Mouse (Mus musculus) brain, embryonic 18.5 days (tissue): ENCODE results near the gene Zdhhc18.
"Not testable (repeated sequence)": the region's sequence is repeated elsewhere in the genome, so short reads cannot be mapped to it uniquely, and the experiment has no call there.

ENCODE experiments used
- DNase-seq: peaks from one replicate; pipeline ENCODE4 v3.0.0-alpha.2; 2012; ENCODE audit warnings: low read depth, low spot score

The Zdhhc18 gene

DNA sequence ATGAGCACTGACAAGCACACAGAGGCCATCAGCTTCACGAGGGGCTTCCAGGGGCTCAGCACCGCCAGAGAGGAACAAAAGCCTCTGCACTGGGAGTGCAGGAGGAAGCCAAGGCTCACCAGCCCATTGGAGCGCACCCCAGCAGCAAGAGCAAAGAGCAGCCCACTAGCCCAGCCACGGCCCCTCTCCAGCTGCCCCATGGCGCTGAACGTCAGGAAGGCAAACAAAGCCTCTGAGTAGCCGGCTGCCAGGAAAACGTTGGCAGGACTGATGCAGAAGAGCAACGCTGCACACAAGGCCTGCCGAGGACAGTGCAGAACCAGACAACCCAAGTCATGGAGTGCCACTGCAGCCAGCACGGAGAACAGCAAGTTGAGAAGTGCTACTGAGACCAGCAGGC, 15.2 kb upstream of the Zdhhc18 start:
- no peak for DNase-seq

DNA sequence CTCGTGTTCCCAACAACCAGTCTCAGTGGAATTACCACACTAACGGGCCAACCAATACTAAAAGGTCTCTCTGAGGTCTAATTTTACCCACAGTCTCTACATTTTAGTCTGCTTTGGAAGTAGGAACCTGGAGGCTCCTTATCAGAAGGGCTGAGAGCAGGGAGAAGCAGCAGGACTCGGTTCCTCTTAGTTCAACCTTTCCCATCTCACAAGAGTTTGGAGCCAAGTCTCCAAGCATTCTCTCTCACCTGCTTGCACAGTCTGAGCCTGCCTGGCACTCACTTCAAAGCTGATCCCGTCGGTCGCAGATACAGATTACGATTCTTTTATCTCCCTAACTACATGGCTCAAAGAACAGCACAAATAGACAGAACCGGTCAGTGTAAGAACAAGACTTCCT, 13.0 kb upstream of the Zdhhc18 start:
- DNase-seq, result no peak

DNA sequence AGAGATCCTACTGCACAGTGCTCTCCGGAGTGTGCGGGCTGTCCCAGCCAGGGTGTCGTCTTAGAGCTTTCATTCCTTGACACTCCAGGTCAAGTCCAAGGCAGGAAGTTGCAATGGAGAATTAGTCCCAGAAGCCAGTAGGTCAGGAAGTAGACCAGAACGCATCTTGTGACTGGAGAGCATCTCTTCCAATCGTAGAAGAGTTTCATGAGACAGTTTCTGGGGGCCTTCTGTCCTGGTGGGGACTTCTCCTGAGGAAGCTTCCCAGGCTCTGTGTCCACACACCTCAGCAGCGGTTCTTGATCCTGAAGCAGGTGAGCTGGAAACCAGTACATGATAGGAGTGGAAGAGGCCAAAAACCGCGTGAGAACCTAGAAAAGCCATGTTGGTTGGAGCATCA, 12.5 kb upstream of the Zdhhc18 start:
- no peak for DNase-seq

DNA sequence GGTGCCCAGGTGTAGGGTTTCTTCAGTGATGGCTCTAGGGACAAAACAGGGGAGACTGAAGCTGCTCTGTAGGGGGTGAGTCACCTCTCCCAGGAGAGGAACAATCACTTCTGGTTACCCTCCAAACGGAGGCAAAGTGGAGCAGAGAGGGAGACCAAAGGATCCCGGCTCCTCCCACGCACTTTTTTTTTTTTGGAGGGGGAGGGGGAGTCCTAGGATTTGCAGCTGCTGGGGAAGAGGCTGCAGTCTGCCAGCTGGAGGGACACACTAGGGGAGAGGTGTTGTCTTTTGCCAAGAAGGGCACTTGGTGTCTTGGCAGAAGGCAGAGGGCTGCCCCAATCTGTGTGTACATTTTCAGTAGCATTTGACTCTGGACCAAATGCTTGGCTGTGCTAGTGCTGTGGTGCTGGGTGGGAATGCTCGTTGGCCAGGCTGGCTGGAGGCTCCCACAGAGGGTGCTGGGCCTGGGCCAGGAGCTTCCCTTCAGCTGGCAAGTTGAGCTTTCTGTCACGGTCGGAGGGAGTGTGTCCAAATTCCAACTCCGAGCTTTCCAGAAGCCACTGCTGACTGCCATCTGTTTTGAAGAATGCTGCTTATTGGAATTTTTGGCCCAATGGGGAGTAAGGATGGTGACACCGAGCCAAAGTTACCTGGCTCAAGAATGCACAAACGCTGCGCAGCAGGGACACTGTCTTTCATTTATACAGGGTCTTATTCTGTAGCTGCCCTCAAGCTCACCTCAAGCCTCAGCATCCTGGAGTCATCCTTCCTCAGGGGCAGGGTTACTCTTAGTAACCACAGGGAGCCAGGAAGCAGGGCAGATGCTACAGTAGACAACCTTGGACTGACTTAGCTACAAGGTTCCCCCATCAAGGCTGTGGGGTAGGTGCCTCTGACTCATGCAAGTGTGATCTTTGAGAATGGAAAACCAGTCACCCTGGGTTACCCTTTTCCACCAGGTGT, 10.5 kb upstream of the Zdhhc18 start:
- peak; percentile 78 for DNase-seq

DNA sequence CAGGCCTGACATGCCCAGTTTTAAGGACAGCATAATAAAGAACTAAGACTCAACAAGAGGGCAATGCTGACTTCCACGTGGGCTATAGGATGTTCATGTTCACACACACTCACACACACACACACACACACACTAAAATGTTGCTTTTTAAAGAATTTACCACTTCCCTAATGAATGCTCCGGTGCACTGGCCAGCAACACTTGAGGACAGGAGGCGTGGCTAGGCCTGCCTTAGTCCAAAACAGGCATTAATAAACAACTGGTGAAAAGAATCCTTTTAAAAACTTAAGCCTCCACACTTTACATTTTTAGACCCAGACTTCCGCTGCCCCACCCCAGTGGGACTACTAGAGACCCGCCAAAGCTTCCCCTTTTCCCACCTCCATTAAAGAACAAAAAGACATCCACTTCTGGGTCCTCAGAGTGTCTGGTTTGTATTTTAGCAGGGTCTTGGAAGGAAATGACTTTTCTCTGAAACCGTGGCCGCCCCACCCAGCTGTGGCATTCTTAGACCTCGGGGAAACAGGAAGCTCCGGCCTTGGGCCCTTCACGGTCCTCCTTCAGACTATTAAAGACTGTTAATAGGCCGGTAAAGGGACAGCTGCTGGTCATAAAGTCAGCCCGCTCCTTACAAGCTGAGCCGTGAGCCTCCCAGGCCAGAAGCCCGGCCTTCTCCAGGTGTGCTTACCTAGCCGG, 9.7 kb upstream of the Zdhhc18 start:
- no peak for DNase-seq

DNA sequence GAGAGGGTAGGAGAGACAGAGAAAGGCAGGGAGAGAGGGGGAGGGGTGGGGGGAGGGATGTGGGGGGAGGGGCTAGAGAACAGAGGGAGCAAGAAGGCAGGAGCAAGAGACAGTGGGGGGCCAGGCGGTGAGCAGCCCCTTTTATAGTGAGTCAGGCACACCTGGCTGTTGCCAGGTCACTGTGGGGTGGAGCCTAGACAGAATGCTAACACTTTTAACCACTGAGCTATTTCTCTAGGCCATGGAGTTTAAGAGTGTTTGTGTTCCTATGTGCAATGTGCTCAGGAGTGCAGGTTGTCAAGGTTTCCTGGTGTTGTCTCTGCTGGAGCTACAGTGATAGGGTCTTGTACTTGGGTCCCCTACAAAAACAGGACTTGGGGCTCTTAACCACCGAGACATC, 8.8 kb upstream of the Zdhhc18 start:
- no peak for DNase-seq

DNA sequence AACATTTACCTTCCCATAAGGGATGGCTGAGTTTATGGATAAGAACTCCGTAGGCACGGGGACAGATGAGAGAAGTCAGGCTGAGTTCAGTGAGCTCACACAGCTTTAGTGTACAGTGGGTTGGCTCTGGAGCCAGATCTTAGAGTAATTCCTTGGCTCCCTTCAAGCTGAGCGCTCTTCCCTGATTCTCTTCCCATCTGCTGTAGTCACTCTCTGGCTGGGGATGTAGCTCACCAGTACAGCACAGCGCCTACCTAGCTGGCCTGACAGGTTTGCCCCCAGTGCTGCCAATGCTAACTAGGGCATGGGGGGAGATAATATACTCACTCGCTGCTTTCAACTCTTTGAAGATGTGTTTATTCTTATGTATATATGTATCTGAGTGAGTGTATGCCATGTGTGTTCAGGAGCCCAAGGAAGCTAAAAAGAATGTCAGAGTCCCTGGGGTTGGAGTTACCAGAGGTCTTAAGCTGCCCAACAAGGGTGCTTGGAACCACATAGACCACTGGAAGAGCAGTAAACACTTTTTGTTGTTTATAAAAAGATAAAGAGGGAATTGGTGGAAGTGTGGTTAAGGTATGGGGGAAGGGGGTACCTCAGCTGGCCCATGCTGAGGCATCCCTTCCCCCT, 8.0 kb upstream of the Zdhhc18 start:
- DNase-seq, result no peak

DNA sequence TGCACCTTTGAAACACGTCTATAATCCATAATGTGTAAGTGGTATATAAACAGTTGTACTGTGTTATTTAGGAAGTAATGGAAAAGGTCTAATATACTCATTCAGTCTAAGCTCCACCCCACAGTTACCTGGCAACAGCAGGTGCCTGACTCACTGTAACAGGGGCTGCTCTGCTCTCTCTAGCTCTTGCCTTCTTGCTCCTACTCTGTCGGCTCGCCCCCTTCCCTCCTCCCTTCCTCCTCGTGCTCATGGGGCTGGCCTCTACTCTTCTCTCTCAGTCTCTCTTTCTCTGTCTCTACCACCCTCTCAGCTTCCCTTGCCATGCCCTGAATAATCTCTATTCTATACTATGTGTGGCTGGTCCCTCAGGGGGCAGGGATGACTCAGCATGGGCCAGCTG, 7.0 kb upstream of the Zdhhc18 start:
- DNase-seq, result no peak

DNA sequence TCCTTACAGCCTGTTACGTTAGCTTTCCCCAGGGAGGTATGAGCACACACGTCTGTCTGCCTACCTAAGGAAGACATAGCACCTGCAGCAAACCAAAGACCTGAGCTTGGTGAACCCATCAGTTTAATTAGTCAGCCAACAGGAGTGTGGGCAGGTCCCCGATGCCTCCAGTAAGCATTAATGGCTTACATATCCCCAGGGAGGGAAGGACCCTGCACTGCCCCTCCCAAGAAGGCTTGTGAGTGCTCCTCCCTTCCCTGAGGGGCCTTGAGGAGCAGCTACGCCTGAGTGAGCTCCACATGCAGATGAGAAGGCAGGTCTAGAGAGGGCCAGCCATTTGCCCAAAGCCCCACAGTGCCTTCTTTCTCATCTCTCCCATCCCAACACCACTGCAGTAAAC, 6.3 kb upstream of the Zdhhc18 start:
- DNase-seq, result no peak

DNA sequence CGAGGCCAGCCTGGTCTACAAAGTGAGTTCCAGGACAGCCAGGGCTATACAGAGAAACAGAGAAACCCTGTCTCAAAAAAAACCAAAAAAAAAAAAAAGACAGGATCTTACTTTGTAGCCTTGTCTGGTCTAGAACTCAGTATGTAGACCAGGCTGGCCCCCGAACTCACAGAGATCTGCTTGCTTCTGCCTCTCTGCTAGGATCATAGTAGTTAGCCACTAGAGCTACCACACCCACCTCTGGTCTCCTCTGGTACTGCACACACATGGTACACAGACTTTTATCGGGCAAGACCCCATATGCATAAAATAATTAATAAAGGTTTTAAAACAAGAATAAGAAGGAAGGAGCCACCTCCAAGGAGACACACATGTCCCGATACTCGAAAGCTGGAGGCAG, 4.1 kb upstream of the Zdhhc18 start:
- DNase-seq, result not testable (repeated sequence)

DNA sequence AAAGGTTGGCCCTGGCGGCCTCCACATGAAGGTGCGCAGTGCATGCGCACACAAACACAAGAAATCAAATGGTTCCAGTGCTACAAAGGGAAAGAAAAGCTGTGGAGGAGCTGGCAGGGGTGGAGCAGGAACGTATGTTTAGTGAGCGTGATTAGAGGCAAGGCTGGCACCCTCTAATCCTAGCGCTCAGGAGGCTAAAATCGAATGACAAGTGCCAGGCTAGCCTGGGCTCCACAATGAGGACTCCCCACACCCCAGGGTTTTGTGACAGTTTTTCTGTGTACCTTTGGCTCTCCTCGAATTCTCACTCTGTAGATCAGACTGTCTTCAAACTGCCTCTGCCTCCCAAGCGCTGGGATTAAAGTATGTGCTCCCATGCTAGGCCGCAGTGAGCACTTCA, 2.8 kb upstream of the Zdhhc18 start:
- no peak for DNase-seq

DNA sequence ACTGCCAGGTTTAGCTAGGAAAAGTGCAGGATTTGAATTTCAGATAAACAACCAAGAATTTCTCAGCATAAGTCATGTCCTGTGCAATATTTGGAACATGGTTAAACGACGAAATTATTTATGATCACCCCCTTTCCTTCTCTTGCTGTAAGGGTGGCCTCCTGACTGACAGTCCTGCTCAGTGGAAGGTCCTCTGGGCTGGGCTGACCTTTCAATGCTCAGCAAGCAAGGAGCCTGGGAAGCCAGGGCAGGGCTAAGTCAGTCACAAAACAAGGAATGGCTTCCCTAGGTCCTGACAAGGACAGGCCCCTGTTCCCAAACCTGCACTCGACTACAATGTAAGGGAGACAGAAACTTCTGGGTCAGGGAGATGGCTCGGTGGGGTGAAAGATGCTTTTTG, 2.0 kb upstream of the Zdhhc18 start:
- no peak for DNase-seq

DNA sequence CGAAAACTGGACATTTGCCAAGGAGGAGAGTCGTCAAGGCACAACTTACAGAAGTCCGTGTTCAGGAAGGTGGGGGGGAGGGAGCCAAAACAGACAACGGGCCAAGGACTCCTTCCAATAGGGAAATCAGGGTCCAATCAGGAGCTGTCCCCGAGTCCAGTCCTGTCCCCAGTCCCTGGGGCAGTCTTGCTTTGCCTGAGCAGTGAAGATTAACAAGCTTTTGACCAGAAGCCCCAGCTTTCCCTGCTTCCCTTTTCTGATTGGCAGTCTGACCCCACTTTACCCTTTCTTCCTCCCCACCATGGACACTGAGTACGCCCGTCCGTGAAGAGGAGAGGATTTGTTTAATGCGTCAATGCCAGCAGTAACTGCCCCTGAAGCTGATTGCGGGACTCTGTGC, 1.5 kb upstream of the Zdhhc18 start:
- no peak for DNase-seq

DNA sequence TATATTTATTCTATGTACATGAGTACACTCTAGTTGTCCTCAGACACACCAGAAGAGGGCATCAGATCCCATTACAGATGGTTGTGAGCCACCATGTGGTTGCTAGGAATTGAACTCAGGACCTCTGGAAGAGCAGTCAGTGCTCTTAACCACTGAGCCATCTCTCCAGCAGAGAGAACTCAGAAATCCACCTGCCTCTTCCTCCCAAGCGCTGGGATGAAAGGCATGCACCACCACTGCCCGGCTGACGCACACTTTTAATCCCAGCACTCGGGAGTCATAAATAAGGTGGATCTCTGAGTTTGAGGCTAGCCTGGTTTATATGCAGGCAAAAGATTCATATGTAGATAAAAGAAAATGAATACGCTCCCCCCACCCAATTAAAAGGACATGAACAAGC, 490 bp downstream of the Zdhhc18 start:
- DNase-seq, result not testable (repeated sequence)

DNA sequence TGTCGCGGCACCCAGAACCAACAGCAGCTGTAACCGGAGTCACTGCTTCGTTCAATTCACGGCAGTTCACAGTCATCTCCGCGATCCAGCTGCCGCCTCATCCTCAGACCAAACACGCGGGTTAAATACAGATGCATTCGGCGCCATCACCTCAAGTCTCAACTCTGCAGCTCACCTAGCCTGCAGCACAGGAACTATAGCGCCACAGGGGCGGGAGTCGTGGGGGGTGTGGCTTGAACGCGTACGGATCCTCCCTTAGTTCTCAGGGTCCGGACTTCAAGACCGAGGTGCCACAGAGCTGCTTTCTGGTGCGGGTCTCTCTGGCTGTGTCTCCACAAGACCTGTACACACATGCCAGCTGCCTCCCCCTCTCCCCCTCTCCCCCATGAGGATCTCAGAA, 4.3 kb downstream of the Zdhhc18 start:
- no peak for DNase-seq

DNA sequence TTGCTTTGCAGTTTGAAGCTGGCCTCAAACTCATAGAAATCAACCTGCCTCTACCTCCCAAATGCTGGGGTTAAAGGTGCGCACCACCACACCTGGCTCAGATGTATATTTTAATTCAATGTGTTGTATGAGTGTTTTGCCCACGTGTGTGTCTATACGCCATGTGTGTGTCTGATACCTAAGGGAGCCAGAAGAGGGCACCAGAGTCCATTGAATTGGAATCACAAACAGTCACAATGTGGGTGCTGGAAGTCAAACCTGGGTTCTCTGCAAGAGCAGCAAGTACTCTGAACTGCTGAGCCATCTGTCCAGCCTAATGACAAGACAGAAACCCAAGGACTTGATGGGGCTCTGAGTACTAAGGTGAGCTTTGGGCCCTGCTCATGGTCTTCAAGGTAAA, 4.8 kb downstream of the Zdhhc18 start:
- no peak for DNase-seq

DNA sequence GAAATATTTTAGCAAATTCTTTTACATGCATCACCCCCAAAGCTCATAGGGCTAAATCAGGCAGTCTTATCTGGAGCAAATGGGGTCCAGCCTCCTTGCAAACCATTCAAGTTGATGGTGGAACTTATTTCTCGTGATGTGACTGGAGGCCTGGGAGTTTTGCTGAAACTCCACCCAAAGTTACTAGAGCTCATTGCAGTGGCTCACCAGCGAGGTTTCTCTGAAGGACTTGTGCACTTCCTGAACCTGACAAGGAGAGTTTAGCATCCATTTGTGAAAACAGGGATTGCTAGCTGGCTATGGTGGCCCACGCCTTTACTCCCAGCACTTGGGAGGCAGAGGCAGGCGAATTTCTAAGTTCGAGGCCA, 15.9 kb downstream of the Zdhhc18 start:
- DNase-seq, result no peak

DNA sequence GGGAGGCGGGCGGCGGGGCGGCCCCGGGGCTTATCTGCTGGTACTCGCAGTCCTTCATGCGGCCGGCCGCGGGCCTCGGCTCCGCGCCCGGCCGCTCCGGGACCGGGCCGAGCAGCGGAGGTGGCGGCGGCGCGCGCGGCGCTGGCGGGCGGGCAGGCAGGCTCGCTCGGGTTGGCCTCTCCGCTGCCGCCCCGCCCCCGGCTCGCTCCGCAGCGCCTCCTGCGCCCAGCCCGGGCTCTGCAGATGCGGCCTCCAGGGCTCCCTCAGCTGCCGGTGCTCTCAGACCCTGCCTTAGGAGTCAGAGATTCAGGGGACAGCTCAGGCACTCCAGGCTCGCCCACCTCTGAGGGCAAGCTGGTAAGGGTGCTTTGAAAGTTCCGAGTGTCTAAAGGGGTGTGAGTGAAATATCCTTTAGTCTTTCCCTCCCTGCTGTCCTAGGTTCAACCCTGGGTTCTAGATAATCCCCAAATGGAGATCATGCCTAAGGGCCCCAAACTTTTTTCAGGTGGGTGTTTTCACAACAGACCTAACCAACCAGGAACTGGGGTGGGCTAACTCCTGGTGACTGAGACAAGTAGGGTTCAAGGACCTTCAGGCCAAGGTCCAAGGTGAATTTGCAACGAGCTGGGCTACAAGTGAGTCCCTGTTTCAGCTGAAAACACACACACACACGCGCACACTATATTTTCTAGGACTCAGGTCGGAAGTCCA, 16.5 kb downstream of the Zdhhc18 start:
- DNase-seq, result no peak

DNA sequence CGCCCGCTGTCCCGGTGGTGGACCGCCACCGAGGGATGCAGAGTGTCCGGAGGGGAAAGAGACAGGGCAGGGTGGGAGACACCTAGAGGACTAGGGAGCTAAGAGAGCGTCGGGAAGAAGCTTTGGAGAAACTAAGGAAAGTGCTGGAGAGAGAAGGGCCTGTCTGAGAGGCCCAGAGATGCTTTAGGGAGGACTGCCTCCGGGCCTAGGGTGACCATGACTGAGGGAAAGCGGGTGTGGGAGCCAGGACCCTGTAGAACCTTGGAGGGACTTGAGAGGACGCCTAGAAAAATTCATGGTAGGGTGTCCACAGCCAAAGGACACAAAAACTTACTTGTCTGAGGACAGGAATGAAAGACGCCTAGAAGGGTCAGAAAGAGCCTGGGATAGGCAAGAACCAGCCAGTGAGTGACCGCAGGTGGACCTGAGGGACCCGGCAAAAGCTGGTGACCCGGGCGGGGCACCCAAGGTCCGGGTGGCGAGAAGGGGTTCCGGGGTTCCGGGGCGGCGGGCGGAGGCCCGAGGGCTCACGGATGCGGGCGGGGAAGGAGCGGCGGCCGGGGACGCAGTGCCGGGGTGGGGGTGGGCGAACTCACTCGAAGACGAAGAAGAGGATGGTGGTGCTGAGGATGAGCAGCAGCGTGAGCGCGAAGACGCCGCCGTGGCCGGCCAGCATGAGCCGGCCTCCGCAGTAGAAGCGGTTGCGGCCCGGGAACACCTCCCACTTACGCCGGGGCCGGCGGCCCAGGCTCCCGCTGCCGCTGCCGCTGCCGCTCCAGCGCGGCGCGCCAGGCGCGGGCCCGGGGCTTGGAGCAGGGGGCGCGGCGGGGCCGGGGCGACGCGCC, 17.2 kb downstream of the Zdhhc18 start:
- no peak for DNase-seq

DNA sequence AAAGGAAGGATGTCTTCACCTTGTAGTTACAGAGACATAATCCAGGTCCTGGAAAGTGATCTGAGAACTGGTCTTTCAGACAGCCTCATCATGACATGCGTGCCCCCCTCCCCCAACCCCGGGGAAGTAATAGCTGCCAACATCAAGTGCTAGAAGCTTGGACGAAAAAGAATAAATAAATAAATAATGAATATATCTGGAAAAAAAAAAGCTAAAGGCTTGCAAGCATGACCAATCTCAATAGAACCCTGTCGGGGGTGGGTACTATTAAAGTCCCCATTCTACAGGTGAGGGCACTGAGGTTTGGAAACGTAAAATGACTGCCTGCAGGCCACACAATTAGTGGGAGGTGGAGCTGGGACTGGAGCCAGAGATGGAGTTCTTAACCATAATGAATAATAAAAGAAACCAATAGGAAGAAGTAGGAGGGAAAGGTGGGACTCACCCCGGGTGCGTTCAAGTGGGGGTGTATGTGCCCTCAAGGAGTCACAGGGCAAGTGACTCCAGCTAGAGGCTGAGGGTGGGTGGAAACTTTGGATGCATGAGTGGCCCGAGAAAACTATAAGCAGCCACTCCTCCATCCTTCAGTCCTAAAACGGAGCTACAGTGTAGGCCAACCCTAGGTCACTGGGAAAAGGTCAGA, 18.1 kb downstream of the Zdhhc18 start:
- no peak for DNase-seq
